Mouse (Mus musculus): ENCODE data around the gene Akirin2.

Akirin2 gene

DNA sequence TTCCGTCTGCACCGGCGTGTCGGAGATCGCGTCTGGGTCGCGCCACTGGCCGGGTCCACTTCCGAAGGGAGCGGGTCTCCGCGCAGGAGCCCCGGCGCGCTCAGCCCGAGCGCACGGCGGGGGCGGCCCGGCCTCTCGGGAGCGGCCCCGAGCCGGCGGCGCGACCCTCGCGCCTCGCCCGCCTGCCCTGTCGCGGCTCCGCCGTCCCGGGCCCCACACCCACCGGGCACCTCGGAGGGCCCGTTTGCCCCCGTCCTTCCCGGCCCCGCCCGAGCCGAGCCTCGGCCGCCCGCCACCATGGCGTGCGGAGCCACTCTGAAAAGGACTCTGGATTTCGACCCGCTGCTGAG is at the start of gene Akirin2:
Gene Akirin2 (plus strand): TSS at position 190 of the 350 bp plus-strand sequence.
- in situ Hi-C loops (cut with MboI; ENCODE audit: unreplicated experiment in 2 of 2): loop anchor here in 1 of 2 experiments (10.0 kb wide), 1 partner anchor 1156 kb away; no protein-coding TSS in a partner anchor

DNA sequence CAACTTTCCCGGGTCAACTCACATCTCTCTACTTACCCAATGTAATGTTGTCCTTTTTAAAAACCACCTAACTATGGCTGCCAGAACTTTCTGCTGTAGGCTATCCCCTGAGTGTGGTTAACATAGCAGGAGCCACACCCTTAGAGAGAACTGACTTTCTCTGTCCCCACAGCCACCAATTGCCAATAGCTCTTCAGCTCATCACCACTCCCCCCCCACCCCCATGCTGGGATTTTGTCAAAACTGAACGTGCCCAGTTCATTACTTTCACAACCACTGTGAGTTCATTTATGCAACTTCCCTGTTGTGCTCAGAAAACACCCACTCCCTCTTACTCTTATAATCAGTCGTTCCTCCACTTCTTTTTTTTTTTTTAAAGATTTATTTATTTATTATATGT is 40.4 kb upstream of the Akirin2 start:
- in situ Hi-C loops (cut with MboI; ENCODE audit: unreplicated experiment in 2 of 2): no loop called here

DNA sequence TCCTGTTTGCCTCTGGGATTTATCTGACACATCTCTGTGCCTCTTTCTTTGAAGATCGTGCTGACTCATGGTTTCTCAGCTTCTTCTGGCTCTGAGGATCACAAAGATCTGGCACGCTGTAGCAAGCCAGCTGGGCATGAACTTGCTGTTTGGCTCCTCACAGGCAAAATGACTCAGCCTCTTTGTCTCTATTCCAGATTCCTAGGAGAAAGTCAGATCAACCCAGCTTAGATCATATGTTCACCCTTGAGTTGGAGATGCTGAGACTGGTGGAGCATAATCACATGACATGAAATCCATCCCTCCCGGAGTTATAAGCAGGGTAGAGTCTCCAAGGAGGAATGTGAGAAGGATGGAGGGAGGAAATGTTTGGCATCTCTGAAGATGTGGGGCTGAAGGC is 27.9 kb upstream of the Akirin2 start:
- in situ Hi-C loops (cut with MboI; ENCODE audit: unreplicated experiment in 2 of 2): no loop called here

DNA sequence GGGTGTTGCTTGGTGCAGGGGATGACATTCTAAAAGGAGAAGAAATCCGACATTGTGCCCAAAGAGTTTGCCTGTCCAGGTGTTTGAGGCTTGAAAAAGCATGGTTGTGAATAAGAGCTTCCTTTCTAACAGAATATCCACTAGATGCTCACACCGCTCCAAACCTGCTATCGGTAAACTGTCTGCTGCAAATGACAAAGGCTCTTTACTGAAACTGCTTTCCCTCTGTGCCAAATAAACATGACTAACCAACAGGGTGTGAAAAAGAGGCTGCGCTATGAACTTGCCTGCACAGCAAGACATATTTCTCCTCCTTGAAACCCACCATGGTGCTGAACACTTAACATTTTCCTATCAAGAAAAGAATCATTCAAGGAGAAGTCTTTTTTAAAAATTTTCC is 27.2 kb upstream of the Akirin2 start:
- in situ Hi-C loops (cut with MboI; ENCODE audit: unreplicated experiment in 2 of 2): no loop called here

DNA sequence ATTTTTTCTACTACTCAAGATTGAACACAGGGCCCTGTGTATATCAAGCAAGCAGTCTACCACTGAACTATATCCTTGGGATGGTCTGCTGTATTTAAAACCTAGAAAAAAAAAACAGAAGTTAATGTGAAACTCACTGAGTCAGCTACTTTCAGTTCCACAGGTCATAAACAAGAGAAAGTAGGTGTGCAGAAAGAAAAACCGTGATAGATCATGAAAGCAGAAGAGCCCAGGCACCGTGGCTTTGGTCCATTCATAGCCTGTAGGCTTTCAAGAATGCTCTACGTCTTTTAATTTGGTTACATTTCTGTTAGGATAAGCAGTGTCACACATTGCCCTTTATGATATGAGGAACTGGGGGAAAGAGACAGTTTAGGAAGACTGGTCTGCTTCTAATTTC is 24.0 kb upstream of the Akirin2 start:
- in situ Hi-C loops (cut with MboI; ENCODE audit: unreplicated experiment in 2 of 2): no loop called here

DNA sequence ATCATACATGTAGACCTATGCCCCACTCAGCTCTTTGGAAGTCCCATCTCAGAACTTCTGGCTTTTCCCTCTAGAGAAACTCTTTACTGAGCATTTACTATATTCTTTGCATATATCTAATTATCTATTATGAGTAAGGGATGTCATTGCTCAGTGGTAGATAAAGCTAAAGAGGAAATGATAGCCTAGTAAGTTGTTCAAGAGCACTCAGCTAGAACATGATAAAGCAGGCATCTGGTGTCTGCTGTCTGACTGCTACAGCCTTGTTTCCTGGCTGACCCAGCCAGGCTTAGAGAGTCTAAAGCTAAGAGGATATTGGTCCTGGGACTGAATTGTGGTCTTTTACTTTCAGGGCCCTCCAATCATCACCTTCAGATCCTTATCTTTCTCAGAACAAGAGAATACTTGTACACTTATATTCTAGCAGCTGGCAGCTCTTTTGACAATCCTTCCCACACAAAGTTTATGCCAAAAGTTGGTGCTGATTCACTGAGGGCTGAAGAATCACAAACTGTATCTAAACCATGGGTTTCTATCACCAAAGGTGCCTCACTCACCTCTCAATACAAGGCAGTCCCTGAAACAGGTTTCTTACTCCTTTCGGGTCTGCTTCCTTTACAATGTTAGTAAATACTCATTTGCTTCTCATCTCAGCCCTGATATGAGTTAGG is 22.2 kb upstream of the Akirin2 start:
- in situ Hi-C loops (cut with MboI; ENCODE audit: unreplicated experiment in 2 of 2): no loop called here

DNA sequence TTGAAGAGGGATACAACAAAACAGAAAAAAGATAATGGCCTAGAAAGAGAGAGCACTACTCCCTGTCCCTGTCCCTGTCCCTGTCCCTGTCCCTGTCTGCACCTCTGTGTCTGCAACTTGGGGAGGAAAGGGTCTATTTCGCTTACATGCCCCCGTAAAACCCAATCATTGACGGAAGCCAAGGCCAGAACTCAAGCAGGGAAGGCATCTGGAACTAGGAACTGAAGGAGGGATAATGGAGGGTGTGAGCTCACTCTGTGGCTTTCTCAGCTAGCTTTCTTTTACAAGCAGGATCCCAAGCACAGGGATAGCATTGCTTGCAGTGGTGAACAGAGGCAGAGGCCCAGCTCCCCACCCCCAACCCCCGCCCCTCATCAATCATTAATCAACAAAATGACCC is 21.4 kb upstream of the Akirin2 start:
- in situ Hi-C loops (cut with MboI; ENCODE audit: unreplicated experiment in 2 of 2): no loop called here

DNA sequence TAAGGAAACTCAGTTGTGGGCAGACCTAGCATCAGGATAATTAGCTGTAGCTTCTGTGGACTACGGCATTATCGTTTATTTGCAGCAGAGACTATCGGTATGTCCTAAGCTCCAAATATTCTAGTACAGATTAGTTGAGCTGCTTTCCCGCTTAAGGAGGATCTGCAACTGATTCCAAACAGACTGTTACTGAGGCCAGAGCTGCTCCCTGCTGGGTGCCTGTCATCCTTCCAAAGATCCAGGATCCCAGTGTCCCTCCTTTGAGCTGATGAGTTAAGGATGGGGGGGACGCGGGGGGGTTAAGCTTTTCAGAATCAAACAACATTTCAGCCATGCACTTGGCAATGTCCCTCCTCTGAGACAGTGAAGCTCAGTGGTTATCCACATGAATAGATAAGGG is 20.8 kb upstream of the Akirin2 start:
- in situ Hi-C loops (cut with MboI; ENCODE audit: unreplicated experiment in 2 of 2): no loop called here

DNA sequence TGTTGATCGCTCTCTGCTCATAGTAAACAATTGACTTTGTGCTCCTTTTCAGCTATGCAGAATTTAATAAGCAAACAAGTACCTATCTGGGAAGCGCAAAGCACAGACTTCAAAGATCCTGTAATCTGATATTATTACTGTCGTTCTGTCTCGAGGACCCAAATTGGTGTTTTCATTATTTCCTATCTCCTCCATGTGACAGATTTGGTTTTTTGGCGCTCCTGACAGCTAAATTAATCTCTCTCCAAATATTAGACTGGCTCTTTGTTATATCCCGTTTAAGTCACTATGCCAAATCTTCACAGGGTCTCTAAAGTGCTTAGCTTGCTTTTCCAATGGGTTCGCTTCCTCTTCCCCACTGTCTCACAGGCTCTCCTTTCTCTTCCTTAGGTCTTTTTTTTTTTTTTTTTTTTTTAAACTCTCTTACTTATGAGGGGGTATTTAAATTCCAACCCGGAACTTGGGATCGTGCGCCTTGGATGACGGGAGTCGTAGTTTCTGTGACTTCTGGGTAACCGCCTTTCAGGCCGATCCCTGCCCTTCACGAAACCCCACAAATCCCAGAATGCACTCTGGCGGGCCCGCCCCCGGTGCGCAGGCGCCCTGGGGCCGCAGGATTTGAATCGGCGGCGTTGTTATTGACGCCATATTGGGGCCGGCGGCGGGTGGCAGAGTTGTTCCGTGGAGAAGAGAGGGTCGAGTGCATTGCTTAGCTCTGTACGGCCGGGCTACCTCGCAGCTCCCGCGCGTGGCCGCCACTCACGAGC is 573 bp upstream of the Akirin2 start:
- in situ Hi-C loops (cut with MboI; ENCODE audit: unreplicated experiment in 2 of 2): loop anchor here in 1 of 2 experiments (10.0 kb wide), 1 partner anchor 1155 kb away; no protein-coding TSS in a partner anchor

DNA sequence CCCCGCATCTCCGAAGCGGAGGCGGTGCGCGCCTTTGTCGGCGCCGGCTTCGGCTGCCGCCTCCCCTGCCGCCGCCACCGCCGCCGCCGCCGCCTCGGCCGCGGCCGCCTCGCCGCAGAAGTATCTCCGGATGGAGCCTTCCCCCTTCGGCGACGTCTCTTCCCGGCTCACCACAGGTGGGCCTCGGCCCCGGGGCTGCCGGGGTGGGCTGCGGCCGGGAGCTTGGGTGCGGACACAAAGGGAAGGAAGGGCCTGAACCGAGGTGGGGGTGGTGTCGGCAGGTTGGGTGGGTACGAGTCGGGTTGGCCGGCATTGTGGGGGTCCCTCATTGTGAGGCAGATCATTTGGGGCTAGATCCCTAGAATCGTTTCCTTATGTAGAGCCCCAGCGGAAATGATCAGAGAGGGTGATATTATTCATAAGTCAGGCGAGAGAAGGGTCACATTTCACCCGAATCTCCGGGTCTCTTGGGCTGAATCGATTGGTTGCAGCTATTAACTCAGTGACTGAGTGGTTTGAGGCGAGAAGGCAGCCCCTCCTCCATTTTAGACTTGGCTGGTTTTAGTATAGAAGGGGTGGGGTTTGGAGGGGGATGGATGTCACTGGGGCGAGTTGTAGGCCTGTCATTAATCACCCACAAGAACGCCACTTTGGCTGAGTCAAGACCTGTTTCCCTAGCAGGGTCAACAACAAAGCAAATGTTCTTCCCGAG is 517 bp downstream of the Akirin2 start:
- in situ Hi-C loops (cut with MboI; ENCODE audit: unreplicated experiment in 2 of 2): loop anchor here in 1 of 2 experiments (10.0 kb wide), 1 partner anchor 1156 kb away; no protein-coding TSS in a partner anchor

DNA sequence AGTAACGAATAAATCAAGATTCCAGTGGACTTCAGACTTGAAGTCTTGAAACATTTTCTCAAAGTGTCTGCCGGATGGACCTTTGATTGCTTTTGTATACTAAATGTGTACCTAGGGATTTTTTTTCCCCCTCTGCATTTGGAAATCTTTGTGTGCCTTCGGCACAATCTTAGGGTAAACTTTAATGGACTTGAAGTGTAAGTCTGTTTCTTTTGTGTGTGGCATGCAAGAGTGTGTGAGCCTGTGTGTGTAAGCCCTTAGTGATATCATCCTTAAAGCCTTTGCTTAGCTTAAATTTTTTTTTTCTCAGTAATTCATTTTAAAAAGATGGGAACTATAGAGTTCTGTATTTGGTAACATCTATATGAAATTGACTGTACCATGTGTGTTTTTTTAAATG is 1.2 kb downstream of the Akirin2 start:
- in situ Hi-C loops (cut with MboI; ENCODE audit: unreplicated experiment in 2 of 2): loop anchor here in 1 of 2 experiments (10.0 kb wide), 1 partner anchor 1157 kb away; no protein-coding TSS in a partner anchor

DNA sequence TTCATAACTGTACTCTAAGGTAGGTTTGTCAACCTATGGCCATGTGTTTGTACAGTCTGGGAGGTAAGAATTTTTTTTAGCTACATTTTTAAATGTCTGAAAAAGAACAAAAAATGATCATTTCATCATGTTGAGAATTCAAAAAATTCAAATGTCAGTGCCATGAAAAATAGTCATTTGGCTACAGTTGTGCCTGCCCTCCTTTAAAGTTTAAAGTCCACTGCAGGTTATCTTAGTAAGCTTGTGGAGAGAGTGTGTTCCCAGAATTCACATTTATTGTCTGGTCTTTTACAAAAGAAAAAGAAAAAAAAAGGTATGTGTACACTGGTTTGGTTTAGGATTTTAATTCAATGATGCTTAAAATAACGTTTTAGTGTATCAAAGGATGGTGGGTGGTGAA is 3.9 kb downstream of the Akirin2 start:
- in situ Hi-C loops (cut with MboI; ENCODE audit: unreplicated experiment in 2 of 2): loop anchor here in 1 of 2 experiments (10.0 kb wide), 1 partner anchor 1160 kb away; no protein-coding TSS in a partner anchor

DNA sequence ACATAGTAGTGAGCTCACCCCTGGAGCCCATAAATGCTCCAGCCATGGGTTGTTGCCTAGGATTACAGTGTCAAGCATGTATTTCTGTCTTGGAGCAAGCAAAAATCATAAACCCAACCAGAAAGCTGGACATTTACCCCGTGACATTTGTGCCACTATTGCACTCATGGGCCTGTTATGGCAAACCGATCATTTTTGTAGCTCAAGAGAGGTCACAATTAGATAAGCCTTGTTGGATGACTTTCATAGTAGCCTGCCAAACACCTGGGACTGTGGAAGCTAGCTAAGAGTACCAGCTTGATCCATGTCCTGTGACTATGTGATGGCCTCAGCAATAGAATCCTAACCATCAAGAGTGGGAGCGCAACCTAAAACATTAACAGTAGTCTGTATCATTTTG is 4.9 kb downstream of the Akirin2 start:
- in situ Hi-C loops (cut with MboI; ENCODE audit: unreplicated experiment in 2 of 2): loop anchor here in 1 of 2 experiments (10.0 kb wide), 1 partner anchor 1161 kb away; no protein-coding TSS in a partner anchor

DNA sequence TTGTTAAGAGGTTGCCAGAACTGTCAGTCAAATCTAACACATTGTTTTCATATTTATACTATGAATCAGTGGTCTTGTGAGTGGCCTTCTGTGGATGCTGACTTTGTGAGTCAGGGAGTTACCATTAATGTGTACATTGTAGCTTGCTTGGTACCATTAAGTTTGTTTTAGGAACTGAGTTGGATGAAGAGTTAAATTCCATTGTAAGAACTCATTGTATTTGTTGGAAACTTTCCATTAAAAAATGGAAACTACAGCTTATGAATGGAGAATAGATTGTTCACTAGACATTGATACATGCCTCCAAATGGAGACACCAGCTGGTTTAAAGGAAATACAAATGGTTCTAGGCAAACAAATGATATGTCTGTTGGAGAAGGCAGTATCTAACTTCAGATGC is 5.4 kb downstream of the Akirin2 start:
- in situ Hi-C loops (cut with MboI; ENCODE audit: unreplicated experiment in 2 of 2): loop anchor here in 1 of 2 experiments (10.0 kb wide), 1 partner anchor 1161 kb away; no protein-coding TSS in a partner anchor

DNA sequence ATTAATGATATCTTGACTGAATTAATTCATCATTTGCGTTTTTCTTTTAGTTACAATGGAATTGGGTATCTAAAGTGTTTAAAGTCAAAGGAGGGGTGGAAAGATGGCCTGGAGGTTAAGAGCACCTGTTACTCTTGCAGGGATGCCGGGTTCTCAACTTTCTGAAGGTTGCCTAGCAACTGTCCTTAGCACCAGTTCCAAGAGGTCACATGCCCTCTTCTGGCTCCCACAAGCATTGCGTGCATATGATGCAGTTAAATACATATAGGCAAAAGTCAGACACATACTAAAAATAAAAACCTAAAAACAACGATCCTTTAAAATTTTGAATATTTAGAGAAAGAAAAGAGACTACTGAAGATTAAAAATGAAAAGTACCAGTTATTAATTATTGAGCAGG is 10.2 kb downstream of the Akirin2 start:
- in situ Hi-C loops (cut with MboI; ENCODE audit: unreplicated experiment in 2 of 2): no loop called here

DNA sequence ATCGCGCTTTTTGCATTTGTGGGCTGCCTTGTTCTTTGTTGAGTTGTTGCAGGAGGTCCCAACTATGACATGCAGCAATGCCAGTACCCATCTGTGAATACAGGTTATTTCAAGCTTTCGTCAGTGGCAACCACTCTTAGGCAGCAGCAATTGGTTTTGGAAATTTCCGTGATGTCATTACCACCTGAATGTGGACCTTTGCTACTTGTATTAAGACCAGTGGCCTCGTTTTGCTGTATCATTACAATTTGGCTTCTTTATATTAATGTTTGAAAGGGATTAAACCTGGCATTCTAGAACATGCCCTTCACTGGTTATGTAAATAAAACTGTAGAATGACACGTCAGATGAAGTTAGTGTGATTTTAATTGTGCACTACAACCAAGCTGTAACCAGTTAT is 15.5 kb downstream of the Akirin2 start:
- in situ Hi-C loops (cut with MboI; ENCODE audit: unreplicated experiment in 2 of 2): loop anchor here in 1 of 2 experiments (5.0 kb wide), 1 partner anchor 1179 kb away; no protein-coding TSS in a partner anchor

DNA sequence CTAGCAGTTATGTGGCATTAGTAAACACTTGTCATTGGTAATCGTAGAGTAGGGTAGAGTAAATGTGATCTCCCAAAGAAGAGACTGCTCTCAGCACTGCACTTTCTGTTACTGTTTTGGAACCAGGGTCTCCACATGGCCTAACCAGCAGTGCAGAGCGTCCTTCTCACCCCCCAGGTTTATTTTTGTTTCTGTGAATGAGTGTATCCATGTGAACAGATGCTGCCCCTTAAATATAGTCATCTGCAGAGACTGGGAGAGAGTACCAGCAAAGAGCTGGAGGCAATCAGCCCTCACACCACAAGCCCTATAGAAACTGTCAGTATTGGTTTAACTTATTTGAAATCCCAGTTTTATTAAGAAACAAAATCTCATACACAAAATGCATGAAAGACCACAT is 22.1 kb downstream of the Akirin2 start:
- in situ Hi-C loops (cut with MboI; ENCODE audit: unreplicated experiment in 2 of 2): loop anchor here in 1 of 2 experiments (10.0 kb wide), 1 partner anchor 342 kb away; no protein-coding TSS in a partner anchor

DNA sequence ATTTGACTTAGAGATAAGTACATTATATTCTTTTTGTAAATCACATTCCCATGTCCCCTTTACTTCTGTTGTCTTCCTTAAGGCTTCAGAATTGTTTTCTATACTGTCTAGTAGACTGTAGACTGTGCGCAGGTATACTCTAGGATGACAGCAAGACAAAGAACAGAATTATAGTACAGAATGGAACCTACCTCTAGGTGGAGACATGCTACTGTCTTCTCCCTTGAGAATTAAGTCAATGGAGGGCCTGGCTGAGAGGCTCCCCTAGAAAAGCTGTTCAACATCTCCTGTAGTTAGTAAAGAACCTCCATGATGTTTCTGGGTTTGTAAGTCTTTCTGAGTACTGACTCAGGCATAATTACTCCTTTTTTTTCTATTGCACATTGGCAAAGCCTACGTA is 26.3 kb downstream of the Akirin2 start:
- in situ Hi-C loops (cut with MboI; ENCODE audit: unreplicated experiment in 2 of 2): loop anchor here (10.0 to 25.0 kb wide), 2 partner anchors 335 to 338 kb away; no protein-coding TSS in a partner anchor

DNA sequence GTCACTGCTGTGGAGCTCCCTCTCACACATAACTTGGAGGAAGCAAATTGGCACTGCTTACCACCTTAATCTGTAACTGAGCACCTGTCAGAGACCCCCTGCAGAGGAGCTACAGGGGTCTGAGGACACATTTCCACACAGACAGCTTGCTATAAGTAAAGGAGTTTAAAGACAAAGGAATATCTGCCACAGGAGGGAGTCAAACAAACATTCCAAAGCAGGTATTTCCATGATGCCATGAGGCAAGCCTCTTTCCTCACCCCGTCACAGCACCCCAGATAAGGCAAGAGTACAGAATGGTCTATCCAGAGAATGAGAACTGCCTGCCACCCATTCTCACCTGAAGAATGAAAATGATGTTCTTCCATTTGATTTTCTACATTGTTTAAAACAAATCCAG is 28.5 kb downstream of the Akirin2 start:
- in situ Hi-C loops (cut with MboI; ENCODE audit: unreplicated experiment in 2 of 2): loop anchor here (10.0 to 25.0 kb wide), 2 partner anchors 333 to 336 kb away; no protein-coding TSS in a partner anchor

DNA sequence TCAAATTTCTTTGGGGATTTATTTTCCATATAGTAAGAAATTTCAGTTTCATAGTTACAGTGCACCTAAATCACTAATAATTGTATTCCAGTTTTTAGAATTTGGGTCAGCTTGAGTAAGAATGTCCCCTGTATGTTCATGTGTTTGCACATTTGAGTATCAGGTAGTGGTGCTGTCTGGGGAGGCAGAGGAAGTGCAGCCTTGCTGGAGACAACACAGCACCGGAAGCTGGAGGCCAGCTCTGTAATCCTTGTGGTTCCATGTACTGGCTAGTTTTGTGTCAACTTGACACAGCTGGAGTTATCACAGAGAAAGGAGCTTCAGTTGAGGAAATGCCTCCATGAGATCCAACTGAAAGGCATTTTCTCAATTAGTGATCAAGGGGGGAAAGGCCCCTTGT is 30.8 kb downstream of the Akirin2 start:
- in situ Hi-C loops (cut with MboI; ENCODE audit: unreplicated experiment in 2 of 2): loop anchor here in 1 of 2 experiments (25.0 kb wide), 1 partner anchor 331 kb away; no protein-coding TSS in a partner anchor

Data from v-Abl transformed pro-B cells (cell line).